Mouse (Mus musculus): ENCODE results near the gene Fgfr2.

DNA sequence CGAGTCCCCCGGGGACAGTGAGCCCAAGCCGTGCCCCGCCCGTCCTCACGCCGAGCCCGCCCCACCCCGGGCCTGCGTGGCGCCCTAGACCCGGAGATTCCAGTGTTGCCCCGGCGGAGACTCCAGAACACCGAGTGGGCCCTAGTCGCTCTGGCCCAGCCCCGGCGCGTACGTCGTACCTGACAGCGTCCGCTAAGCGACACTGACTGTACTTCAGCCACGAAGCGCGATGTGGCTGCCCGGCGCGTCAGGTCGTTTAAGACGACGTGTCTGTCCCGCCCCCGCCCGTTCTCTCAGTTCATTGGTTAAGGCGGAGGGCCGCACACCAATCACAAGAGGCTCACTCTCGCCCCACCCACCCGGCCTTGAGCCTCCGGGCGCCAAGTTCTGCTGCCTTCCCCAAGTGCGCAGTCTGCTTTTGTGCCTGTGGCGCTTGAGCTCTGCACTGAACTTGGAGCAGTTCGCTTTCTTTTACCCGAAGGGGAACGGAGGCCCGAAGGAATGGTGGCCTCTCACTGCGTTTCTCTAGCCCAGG is 547.0 kb downstream of the Fgfr2 start, which contains the start of gene Oat:
- TF ChIP-seq ZNF384 (IDR thresholded peaks at IDR 0.05; ENCODE audit: low read depth, low read length) (no peak), ZC3H11A (IDR thresholded peaks at IDR 0.05; ENCODE audit: borderline replicate concordance, low read depth, low read length) (no peak), HCFC1 (IDR thresholded peaks at IDR 0.05; ENCODE audit: borderline replicate concordance, insufficient read depth, low read length) (peak; percentile 8; the same call in 1 of the 2 replicates)
